13 mouse cellular contexts compared by ENCODE assay signal in the genomic region with DNA sequence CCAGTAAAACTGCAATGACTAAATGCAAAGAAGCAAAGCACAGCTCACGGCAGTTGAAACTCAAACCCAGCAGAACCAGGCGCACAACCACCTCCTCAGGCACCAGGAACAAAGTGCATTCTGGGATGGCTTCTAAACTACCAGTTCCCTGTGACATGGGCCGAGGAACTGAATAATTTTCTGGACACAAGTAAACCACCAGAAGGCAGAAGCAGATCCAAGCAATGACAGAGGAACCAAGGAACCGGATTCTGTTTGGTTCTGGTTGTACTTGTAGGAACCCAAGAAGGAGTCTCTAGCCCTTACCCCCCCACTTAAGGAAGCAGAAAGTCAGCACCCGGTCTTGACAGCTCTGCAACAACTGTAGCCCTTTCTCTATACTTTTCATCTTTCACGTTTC.
"Had no signal": no experiment of that assay in that cellular context is flagged by ENCODE, and none has a peak within 500 bp of the region (broad histone marks: within the 10 kb centered on the region; RNA-seq: fewer than 3 reads in every experiment).

No protein-coding gene starts in this region.

- H3K4me3 ChIP-seq: limb, embryonic 13.5 days; midbrain, embryonic 12.5 days had no signal

- H3K27me3 ChIP-seq: limb, embryonic 13.5 days had no signal

- H3K9me3 ChIP-seq: limb, embryonic 13.5 days; midbrain, embryonic 12.5 days had no signal

- DNase-seq: kidney, adult 18-20 months; kidney, postnatal 36 days; layer of hippocampus, postnatal 36 days; lung, adult 18-20 months; right cerebral cortex, postnatal 4 days; spleen, adult 18-20 months; thymus, adult 18-20 months; thymus, postnatal 14 days had no signal

- ATAC-seq: midbrain, embryonic 16.5 days had no signal

- H3K9ac ChIP-seq: limb, embryonic 13.5 days; liver, embryonic 14.5 days; midbrain, embryonic 12.5 days had no signal

- H3K4me2 ChIP-seq: limb, embryonic 13.5 days; midbrain, embryonic 12.5 days had no signal

- H3K27ac ChIP-seq: kidney, postnatal 0 days; limb, embryonic 13.5 days; liver, embryonic 14.5 days; midbrain, embryonic 12.5 days had no signal
